Mouse (Mus musculus) T-helper 1 cell (primary cell): ENCODE results near the gene Cdx4.

ENCODE experiments used
- in situ Hi-C: fragments of 300-600 bp; cut with MboI, MseI; formaldehyde crosslinking; loops from one replicate; pipeline ENCODE4 v1.15.1; 2025; ENCODE audit warnings: high pct_unique_total_duplicates

The Cdx4 gene

DNA sequence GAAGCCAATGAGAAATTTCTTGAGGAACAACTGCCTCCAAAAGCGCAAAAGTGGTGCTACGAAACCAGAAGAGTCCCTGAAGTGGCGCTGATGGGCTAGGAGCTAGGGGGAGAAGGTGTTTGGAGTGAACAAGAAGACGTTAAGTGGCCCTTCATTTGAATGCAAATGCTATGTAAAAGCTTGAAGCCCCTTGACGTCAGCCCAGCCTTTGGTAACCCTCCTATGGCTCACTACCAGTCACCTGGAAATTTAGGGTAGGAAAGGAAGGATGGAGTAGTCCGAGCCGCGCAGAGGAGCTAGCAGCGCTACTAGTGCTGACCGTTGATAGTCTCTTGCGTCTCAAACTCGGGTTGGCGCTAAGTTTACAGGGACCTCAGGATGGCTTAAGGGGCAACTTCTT, at the start of gene Cdx4:
Gene Cdx4 (plus strand): TSS at position 253 of the 400 bp plus-strand sequence.
- in situ Hi-C loops: no loop called here

GRCm38 (mm10) chrX:103274325-103274724, 46.9 kb upstream of the Cdx4 start:
- in situ Hi-C loops: no loop called here

- in situ Hi-C loops: no loop called here
Observed at GRCm38 (mm10) chrX:103286899-103287722, 34.1 kb upstream of the Cdx4 start.

DNA sequence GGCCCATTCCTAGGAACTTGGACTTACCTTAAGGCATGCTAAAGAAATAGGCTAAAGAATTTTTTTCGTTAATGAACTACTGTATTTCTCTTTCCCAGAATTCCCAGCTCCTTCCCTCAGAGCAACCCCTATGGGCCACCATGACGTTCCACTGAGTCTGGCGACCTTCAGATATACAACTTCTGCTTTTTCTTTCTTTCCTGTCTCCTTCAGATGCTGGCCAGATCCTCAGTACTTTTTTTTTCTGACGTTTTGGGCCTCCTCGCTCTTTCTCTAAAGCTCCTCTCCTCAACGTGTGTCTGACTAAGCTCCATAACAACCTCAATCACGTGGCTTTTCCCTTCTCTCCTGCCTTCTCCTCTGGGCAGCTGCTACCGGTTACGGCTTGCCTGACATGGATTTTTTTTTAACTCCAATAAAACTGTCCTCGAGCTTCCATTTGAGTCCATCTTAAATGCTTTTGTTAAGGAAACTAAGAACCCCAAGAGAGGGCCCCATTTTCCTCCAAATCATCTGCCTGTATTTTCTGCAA, 33.3 kb upstream of the Cdx4 start:
- in situ Hi-C loops: no loop called here

DNA sequence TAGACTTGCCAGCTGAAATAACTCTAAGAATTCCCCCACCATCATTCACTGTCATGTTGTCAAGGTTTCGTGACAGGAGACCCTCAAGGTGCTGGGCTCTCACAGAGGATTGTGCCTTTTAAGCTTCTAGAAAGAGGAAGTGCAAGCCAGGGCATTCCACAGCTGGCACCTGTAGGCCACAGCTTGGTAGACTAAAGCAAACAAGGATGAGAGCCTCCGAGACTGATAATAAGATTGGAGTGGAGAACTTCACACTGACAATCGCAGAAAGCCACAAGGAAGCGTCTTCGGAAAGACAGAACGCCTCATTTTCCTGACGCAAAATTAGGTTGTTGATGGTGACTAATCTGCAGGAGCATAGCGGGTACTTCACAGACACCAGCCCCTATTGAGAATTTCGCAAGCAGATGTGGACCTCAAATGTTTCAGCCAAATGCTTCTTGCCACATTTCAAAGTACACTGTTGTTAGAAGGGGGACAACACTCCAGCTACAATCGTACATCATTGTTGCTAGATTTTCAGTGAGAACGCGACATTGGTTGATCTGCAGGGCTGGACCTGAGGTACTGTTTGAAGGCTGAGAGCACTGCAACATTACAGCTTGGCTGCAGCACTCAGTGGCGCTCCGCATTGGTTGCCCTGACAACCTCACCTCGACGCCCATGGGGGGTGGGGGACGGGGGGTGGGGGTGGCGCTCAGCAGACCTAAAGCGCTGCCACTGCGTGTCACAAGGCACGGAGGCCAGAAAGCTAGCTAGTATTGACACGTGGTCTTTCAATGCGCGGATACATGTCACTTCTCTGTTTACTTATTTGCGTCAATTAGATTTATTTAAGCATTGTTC, 32.5 kb upstream of the Cdx4 start:
- in situ Hi-C loops: no loop called here

GRCm38 (mm10) chrX:103298937-103299336, 22.3 kb upstream of the Cdx4 start:
- in situ Hi-C loops: no loop called here

GRCm38 (mm10) chrX:103308262-103308661, 12.9 kb upstream of the Cdx4 start:
- in situ Hi-C loops: no loop called here

- in situ Hi-C loops: no loop called here
Observed at GRCm38 (mm10) chrX:103311723-103312122, 9.5 kb upstream of the Cdx4 start.

GRCm38 (mm10) chrX:103314146-103314545, 7.1 kb upstream of the Cdx4 start:
- in situ Hi-C loops: no loop called here

- in situ Hi-C loops: no loop called here
Observed at GRCm38 (mm10) chrX:103325900-103326299, 4.7 kb downstream of the Cdx4 start.

- in situ Hi-C loops: no loop called here
Observed at GRCm38 (mm10) chrX:103329386-103329785, 8.2 kb downstream of the Cdx4 start.

DNA sequence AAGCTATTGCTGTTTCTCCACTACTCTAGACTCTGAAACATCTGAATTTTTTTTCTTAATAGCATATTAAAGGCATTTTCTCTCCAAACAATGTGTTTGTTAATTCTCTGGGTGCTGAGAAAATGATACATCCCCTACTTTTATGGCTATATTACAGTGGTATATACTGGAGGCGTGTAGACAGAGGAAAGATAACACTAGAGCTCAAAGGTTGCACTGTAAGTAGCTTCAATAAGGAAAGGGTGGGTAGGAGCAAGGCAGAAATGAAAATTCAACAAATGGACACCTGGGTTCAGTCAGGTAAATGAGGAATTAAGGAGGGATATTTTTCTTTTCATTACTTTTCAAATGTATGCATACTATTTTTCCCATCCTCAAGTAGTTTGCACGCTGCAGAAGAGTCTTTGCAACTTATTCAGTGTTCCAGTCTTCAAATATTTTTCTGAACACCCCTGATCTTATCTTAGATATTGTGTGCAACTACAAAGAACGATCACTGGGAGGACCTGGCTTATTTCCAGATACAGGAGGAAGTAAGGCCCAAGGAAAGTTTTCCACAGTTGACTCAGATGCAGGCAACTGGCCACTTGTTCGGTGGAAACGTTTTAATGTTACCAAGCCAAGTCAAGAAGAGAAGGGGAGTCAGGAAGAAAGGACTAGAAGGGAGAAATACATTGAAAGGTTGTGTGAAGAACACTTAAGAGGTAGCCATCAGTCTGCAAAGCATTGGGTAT, 10.1 kb downstream of the Cdx4 start:
- in situ Hi-C loops: no loop called here

GRCm38 (mm10) chrX:103341369-103342113, 20.3 kb downstream of the Cdx4 start:
- in situ Hi-C loops: no loop called here

DNA sequence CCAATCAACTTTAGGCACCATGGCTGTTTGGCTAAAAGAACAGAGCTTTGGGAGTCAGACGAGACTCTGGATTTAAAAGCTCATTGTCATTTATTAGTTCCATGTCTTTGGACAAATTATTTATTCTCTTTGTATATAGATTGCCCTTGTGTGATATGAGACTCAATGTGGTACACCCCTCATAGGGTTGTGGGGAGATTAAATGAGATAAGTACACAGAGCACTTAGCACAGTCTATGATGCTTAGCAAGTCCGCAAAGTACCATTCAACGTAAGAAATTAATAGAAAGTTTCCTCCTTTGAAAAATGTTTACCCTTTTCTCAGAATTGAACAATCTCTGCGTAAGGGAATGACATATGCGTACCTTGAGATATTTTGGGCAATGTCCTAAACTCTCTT, 34.6 kb downstream of the Cdx4 start:
- in situ Hi-C loops: no loop called here

DNA sequence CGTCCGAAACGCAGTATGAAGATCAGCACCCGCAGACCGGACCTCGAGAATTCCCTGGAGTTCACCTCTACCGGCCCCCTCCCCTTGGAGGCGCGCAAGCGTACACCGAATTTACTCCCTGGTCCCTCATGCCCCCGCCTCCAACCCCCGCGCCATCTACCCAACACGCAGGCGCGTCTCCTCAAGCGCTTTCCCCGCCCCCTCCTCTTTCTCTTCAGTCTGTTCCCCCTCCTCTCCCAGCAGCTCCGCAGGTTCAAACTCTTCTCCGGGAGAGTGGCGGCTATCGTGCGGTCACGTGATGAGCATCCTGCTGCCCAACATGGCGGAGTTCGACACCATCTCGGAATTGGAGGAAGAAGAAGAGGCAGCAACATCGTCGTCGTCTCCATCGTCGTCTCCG, 35.1 kb downstream of the Cdx4 start, which contains the start of gene Chic1:
Gene Chic1 (plus strand): TSS at position 190 of the 400 bp plus-strand sequence.
- in situ Hi-C loops: no loop called here

DNA sequence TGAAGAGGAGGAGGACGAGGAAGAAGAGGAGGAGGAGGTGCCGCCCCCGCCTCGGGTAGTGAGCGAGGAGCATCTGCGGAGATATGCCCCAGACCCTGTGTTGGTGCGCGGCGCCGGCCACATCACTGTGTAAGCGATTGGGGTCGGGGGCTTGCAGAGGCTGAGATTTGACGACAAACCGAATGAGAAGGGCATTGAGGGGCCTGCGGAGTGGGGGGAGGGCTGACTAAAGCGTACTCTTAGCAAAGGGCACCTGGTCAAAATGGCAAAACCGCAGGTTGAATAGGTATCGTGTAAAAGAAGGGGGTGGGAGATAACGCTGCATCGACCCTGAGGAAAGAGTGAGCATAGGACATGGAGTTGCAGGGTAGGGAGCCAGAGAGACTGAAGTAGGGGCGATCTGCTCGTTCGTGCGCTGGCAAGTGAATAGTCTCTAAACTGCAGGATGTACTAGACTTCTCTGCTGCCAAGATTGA, 35.6 kb downstream of the Cdx4 start:
- in situ Hi-C loops: no loop called here

DNA sequence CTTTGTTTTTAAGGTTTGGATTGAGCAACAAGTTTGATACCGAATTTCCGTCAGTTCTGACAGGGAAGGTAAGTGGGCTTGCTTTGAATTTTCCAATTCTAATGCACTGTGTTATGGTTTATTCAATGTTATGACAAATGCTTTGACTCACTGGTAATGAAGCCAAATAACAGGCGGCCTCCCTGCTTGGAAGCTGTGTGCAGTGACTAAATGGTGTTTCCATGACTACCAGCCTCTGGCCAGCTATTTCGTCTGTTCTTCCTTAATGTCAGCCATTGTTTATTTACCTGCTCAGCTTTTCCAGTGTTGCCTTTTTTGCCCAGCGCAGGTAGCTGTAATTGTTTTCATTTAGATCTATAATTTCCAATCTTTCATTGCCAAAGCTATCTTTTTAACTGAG, 45.0 kb downstream of the Cdx4 start:
- in situ Hi-C loops: loop anchor here (5.0 kb wide), 1 partner anchor 99 kb away; no protein-coding TSS in a partner anchor

DNA sequence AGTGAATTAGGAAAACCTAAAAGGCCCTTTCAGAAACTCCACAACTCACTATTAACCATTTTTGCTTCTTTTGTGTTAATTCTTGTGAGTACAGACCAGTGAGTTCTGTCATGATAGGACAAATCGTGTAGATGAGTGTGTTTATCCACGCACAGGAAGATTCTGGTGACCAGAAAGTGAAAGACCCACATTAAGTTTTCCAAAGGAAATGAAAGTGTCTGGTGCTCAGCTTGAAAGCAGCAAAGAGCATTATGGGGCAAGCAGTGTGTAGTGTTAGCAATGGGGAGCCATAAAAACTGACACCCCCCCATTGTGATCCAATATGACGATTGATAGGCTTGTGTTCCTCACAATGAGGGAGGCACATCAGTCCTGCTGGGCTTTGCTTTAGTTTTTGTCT, 47.5 kb downstream of the Cdx4 start:
- in situ Hi-C loops: loop anchor here (5.0 kb wide), 1 partner anchor 101 kb away; no protein-coding TSS in a partner anchor

GRCm38 (mm10) chrX:103371221-103371620, 50.0 kb downstream of the Cdx4 start:
- in situ Hi-C loops: no loop called here

DNA sequence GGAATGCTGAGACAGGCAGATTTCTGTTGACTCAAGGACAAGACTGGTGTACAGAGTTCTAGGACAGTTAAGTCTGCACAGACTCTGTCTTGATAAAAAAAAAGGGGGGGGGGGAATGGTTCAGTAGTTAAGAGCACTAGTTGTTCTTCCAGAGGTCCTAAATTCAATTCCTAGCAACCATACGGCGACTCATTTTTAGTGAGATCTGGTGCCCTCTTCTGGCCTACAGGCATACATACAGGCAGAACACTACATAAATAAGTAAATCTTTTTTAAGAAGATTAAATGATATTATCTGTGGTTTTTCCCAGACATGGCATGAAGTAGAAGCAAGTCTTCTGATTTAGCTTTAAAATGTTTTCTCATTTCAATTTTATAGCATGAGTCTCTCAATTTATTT, 50.4 kb downstream of the Cdx4 start:
- in situ Hi-C loops: no loop called here

DNA sequence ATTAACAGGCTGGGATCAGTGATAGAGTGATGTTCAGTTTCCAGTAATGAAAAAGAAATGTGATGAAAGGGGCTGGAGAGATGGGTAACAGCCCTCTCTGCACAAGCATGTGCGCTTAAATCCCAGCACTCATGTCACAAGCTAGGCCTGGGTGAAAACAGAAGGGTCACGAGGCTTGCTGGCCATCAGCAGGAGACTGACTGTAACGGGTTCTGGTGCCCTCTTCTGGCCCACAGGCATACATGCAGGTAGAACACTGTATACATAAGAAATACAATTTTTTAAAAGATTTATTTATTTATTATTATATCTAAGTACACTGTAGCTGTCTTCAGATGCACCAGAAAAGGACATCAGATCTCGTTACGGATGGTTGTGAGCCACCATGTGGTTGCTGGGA, 53.1 kb downstream of the Cdx4 start:
- in situ Hi-C loops: no loop called here
